Mouse (Mus musculus): ENCODE data around the gene Chdh. TPM values are rescaled to one million over a fixed set of nuclear protein-coding genes. Genes with fewer than 3 reads are reported as not detected.

Gene Chdh
- total and polyA plus RNA-seq, 3 experiments = not detected

DNA sequence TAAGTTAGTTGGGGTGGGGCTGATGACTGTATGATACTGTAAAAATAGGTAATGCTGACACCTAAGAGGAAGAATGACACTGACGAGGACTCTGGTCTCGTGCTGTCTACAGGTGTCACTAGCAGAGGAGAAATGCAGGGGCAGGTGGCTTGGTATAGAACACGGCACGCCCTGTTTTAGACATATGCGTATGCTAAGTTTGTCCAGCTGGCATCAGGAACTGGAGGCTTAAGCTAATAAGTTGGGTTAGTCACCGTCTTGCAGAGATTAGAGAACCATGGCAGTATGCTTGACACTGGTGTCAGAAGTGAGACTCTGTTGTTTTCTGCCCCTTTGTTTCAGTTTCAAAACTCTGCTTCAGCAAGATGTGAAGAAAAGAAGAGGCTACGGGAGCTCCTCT is 37.4 kb upstream of the Chdh start:
- Histone ChIP-seq H3K36me3 (replicated peaks in 1 of 2; ENCODE audit: control insufficient read depth in 1 of 2, insufficient read depth in 1 of 2, low read length in 1 of 2) (peaks cover 36 to 60% of the 10 kb centered on the region in 2 experiments), H3K27me3 (replicated peaks) (no peaks in the 10 kb centered on the region), H3K9ac (ENCODE audit: insufficient read depth, low read depth) (no peak overlapping the region), H3K4me1 (ENCODE audit: control insufficient read depth in 1 of 2, insufficient read depth in 2 of 2) (peaks cover 3 to 53% of the 10 kb centered on the region in 2 experiments; a peak in 3 of 4 replicates), H3K27ac (ENCODE audit: insufficient read depth, low read depth) (no peak overlapping the region), H3K4me3 (replicated peaks in 1 of 3; ENCODE audit: low read depth in 2 of 3, low read length in 2 of 3, poor library complexity in 1 of 3) (no peak overlapping the region), H3K79me2 (replicated peaks; ENCODE audit: control insufficient read depth, extremely low read depth, insufficient read depth, poor library complexity, severe bottlenecking) (peaks cover 22% of the 10 kb centered on the region), H3K4me2 (ENCODE audit: insufficient read depth, low read depth, poor library complexity, severe bottlenecking) (no peak overlapping the region), H3K9me3 (replicated peaks; ENCODE audit: low read length) (no peaks in the 10 kb centered on the region)
- TF ChIP-seq RCOR1 (conservative IDR thresholded peaks at IDR 0.05; ENCODE audit: low read depth, low read length) (no peak), ZKSCAN1 (IDR thresholded peaks at IDR 0.05; ENCODE audit: borderline replicate concordance, low read depth, low read length) (no peak), ZMIZ1 (IDR thresholded peaks at IDR 0.05; ENCODE audit: low read depth, low read length) (no peak), CHD1 (IDR thresholded peaks at IDR 0.05; ENCODE audit: low read depth, low read length) (no peak), ZNF384 (IDR thresholded peaks at IDR 0.05; ENCODE audit: low read depth, low read length) (no peak), MEF2A (IDR thresholded peaks at IDR 0.05; ENCODE audit: borderline replicate concordance, low read depth, low read length) (no peak), SIN3A (IDR thresholded peaks at IDR 0.05; ENCODE audit: low read length) (no peak), JUN (IDR thresholded peaks at IDR 0.05; ENCODE audit: insufficient read depth, low read depth, low read length) (no peak), JUND (conservative IDR thresholded peaks at IDR 0.05; ENCODE audit: low read depth, low read length) (no peak), TBP (conservative IDR thresholded peaks at IDR 0.05; ENCODE audit: low read depth, low read length) (no peak), MYC (IDR thresholded peaks at IDR 0.05; ENCODE audit: low read depth, low read length) (no peak), ETS1 (conservative IDR thresholded peaks at IDR 0.05; ENCODE audit: low read depth, low read length) (no peak), EP300 (IDR thresholded peaks at IDR 0.05; ENCODE audit: low read length) (no peak), BHLHE40 (IDR thresholded peaks at IDR 0.05; ENCODE audit: low read depth, low read length) (no peak), MXI1 (IDR thresholded peaks at IDR 0.05; ENCODE audit: low read depth, low read length) (no peak), USF1 (IDR thresholded peaks at IDR 0.05; ENCODE audit: low read depth, low read length) (no peak), ZC3H11A (IDR thresholded peaks at IDR 0.05; ENCODE audit: low read depth, low read length) (no peak), GABPA (IDR thresholded peaks at IDR 0.05; ENCODE audit: insufficient replicate concordance, low read depth, low read length) (no peak)
- in situ Hi-C loops (cut with MboI; ENCODE audit: low pct_ligation_motif_present, low pct_unique_long_range_greater_than_20kb, low sequenced_read_pairs) (no loop called here), dilution Hi-C loops (cut with MboI; ENCODE audit: extremely low pct_ligation_motif_present, extremely low pct_unique_long_range_greater_than_20kb, low sequenced_read_pairs) (no loop called here)
- no peak for DNase-seq (ENCODE audit: extremely low read depth)

DNA sequence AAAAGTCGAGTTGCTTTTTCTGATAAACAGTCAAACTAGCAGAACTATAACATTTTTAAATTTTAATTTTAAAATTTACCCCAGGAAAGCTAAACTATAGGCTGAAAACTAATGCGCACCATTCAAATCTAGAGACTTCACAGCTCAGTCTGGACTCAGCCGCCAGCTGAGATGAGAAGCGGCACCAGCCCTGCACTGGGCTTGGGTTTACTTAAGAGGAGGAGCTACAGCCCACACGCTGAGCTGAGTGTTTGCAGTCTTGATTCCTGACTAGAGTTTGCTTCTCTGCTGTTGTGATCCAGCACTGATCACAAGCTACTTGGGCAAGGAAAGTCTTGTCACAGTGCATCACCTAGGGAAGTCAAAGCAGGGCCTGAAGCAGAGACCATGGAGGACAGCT is 36.8 kb upstream of the Chdh start:
- Histone ChIP-seq H3K36me3 (replicated peaks in 1 of 2; ENCODE audit: control insufficient read depth in 1 of 2, insufficient read depth in 1 of 2, low read length in 1 of 2) (peaks cover 36 to 66% of the 10 kb centered on the region in 2 experiments), H3K9me3 (replicated peaks; ENCODE audit: low read length) (no peaks in the 10 kb centered on the region), H3K4me1 (ENCODE audit: control insufficient read depth in 1 of 2, insufficient read depth in 2 of 2) (peaks cover 2 to 49% of the 10 kb centered on the region in 2 experiments; a peak in 3 of 4 replicates), H3K27ac (ENCODE audit: insufficient read depth, low read depth) (no peak overlapping the region), H3K79me2 (replicated peaks; ENCODE audit: control insufficient read depth, extremely low read depth, insufficient read depth, poor library complexity, severe bottlenecking) (peaks cover 22% of the 10 kb centered on the region), H3K4me2 (ENCODE audit: insufficient read depth, low read depth, poor library complexity, severe bottlenecking) (no peak overlapping the region), H3K4me3 (replicated peaks in 1 of 3; ENCODE audit: low read depth in 2 of 3, low read length in 2 of 3, poor library complexity in 1 of 3) (no peak overlapping the region), H3K27me3 (replicated peaks) (no peaks in the 10 kb centered on the region), H3K9ac (ENCODE audit: insufficient read depth, low read depth) (no peak overlapping the region)
- in situ Hi-C loops (cut with MboI; ENCODE audit: low pct_ligation_motif_present, low pct_unique_long_range_greater_than_20kb, low sequenced_read_pairs) = no loop called here
- dilution Hi-C loops (cut with MboI; ENCODE audit: extremely low pct_ligation_motif_present, extremely low pct_unique_long_range_greater_than_20kb, low sequenced_read_pairs) = no loop called here
- DNase-seq (ENCODE audit: extremely low read depth) = no peak
- TF ChIP-seq ELF1 (IDR thresholded peaks at IDR 0.05; ENCODE audit: low read depth, low read length) (no peak), RAD21 (IDR thresholded peaks at IDR 0.05; ENCODE audit: low read depth, low read length) (no peak), ZKSCAN1 (IDR thresholded peaks at IDR 0.05; ENCODE audit: borderline replicate concordance, low read depth, low read length) (no peak), SMC3 (IDR thresholded peaks at IDR 0.05; ENCODE audit: low read depth, low read length) (no peak), CHD1 (IDR thresholded peaks at IDR 0.05; ENCODE audit: low read depth, low read length) (no peak), TCF12 (IDR thresholded peaks at IDR 0.05; ENCODE audit: low read depth, low read length) (no peak), ETS1 (conservative IDR thresholded peaks at IDR 0.05; ENCODE audit: low read depth, low read length) (no peak), PAX5 (IDR thresholded peaks at IDR 0.05; ENCODE audit: low read length) (no peak), MAFK (IDR thresholded peaks at IDR 0.05; ENCODE audit: insufficient replicate concordance, low read length) (no peak)

Measured in CH12.LX (cell line).